Comparison of ENCODE assay signal across 29 mouse cellular contexts in genomic region chr2:17882389-17882788, GRCm38 (mm10).
DNase-seq lines count a peak whose midpoint lies in the region; ATAC-seq and TF ChIP-seq lines count a peak whose summit lies in the region.
"Had no signal": no experiment of that assay in that cellular context is flagged by ENCODE, and none has a peak within 500 bp of the region (broad histone marks: within the 10 kb centered on the region; RNA-seq: fewer than 3 reads in every experiment).

No protein-coding gene starts in this region.

- peak; percentile 21 for DNase-seq in heart, postnatal 4 days
- no peak for DNase-seq in heart, postnatal 14 days
- DNase-seq in ZHBTc4 (ENCODE audit: low read depth, low spot score): peak; percentile 72
- DNase-seq in adrenal gland, postnatal 10 days: no peak
- DNase-seq: adrenal gland, adult 8-10 months; cerebellum, adult 11 months; cerebellum, adult 9-10 months; cerebellum, postnatal 36 days; kidney, adult 8-10 months; kidney, postnatal 14 days; layer of hippocampus, adult 9-11 months; retina, postnatal 1 day; right cerebral cortex, postnatal 14 days had no signal

- no peak for TF ChIP-seq EP300 in ES-Bruce4 (IDR thresholded peaks at IDR 0.05; ENCODE audit: insufficient read depth, low read depth, low read length)

- no peak for TF ChIP-seq CTCF in ES-Bruce4 (IDR thresholded peaks at IDR 0.05; ENCODE audit: low read depth, low read length)

- no peaks in the 10 kb centered on the region for H3K9me3 ChIP-seq in forebrain, embryonic 13.5 days (replicated peaks)
- H3K9me3 ChIP-seq in forebrain, embryonic 12.5 days: no peaks in the 10 kb centered on the region
- H3K9me3 ChIP-seq in ES-Bruce4 (replicated peaks; ENCODE audit: control insufficient read depth, insufficient read depth, low read length, poor library complexity, severe bottlenecking): no peaks in the 10 kb centered on the region
- H3K9me3 ChIP-seq: embryonic facial prominence, embryonic 12.5 days; forebrain, embryonic 15.5 days; heart, embryonic 15.5 days; hindbrain, embryonic 12.5 days; limb, embryonic 10.5 days; limb, embryonic 15.5 days; lung, embryonic 15.5 days; midbrain, embryonic 10.5 days; midbrain, embryonic 15.5 days; neural tube, embryonic 15.5 days had no signal

- H3K9ac ChIP-seq in forebrain, embryonic 13.5 days: no peak overlapping the region
- H3K9ac ChIP-seq in forebrain, embryonic 12.5 days: no peak overlapping the region
- no peak overlapping the region for H3K9ac ChIP-seq in ES-Bruce4 (ENCODE audit: low read depth, poor library complexity, severe bottlenecking)
- H3K9ac ChIP-seq: embryonic facial prominence, embryonic 12.5 days; forebrain, embryonic 15.5 days; heart, embryonic 15.5 days; hindbrain, embryonic 12.5 days; limb, embryonic 15.5 days; liver, embryonic 14.5 days; lung, embryonic 15.5 days; midbrain, embryonic 15.5 days; neural tube, embryonic 15.5 days had no signal

- WGBS in forebrain, embryonic 13.5 days: 70% methylated on average over 12 of the region's 12 CpGs
- WGBS in forebrain, embryonic 12.5 days: 80% methylated on average over 12 of the region's 12 CpGs

- H3K27me3 ChIP-seq in forebrain, embryonic 13.5 days: no peaks in the 10 kb centered on the region
- 0 out of 2 replicates have a peak, but pooled peaks cover 2% of the 10 kb centered on the region for H3K27me3 ChIP-seq in forebrain, embryonic 12.5 days
- no peaks in the 10 kb centered on the region for H3K27me3 ChIP-seq in ES-Bruce4 (ENCODE audit: control insufficient read depth, insufficient read depth, low read length, poor library complexity, severe bottlenecking)
- H3K27me3 ChIP-seq: embryonic facial prominence, embryonic 12.5 days; forebrain, embryonic 15.5 days; heart, embryonic 15.5 days; hindbrain, embryonic 12.5 days; limb, embryonic 15.5 days; lung, embryonic 15.5 days; midbrain, embryonic 15.5 days; neural tube, embryonic 15.5 days had no signal

- H3K4me1 ChIP-seq in forebrain, embryonic 13.5 days: peaks cover 13% of the 10 kb centered on the region; the same call in 1 of the 2 replicates
- H3K4me1 ChIP-seq in forebrain, embryonic 12.5 days: peaks cover 17% of the 10 kb centered on the region
- no peaks in the 10 kb centered on the region for H3K4me1 ChIP-seq in ES-Bruce4 (ENCODE audit: control insufficient read depth, insufficient read depth, low read length)
- H3K4me1 ChIP-seq: midbrain, embryonic 15.5 days; neural tube, embryonic 15.5 days had no signal

- no peak overlapping the region for H3K27ac ChIP-seq in forebrain, embryonic 13.5 days
- H3K27ac ChIP-seq in forebrain, embryonic 12.5 days: no peak overlapping the region
- H3K27ac ChIP-seq in ES-Bruce4 (ENCODE audit: insufficient read depth, low read length): no peak overlapping the region
- H3K27ac ChIP-seq: embryonic facial prominence, embryonic 12.5 days; forebrain, embryonic 15.5 days; heart, embryonic 15.5 days; hindbrain, embryonic 12.5 days; limb, embryonic 10.5 days; limb, embryonic 15.5 days; liver, embryonic 14.5 days; lung, embryonic 15.5 days; midbrain, embryonic 10.5 days; midbrain, embryonic 15.5 days; neural tube, embryonic 15.5 days had no signal

- intact Hi-C loops in heart, postnatal 14 days (cut with DNase I): loop anchor here (10.0 kb wide), 1 partner anchor 142 kb away; no protein-coding TSS in a partner anchor

- no peak overlapping the region for H3K4me3 ChIP-seq in forebrain, embryonic 13.5 days
- no peak overlapping the region for H3K4me3 ChIP-seq in forebrain, embryonic 12.5 days (replicated peaks)
- H3K4me3 ChIP-seq in ES-Bruce4 (ENCODE audit: low read depth, low read length): peak overlapping the region; percentile 36; the same call in 1 of the 2 replicates
- H3K4me3 ChIP-seq: embryonic facial prominence, embryonic 12.5 days; forebrain, embryonic 15.5 days; heart, embryonic 15.5 days; hindbrain, embryonic 12.5 days; limb, embryonic 10.5 days; limb, embryonic 15.5 days; lung, embryonic 15.5 days; midbrain, embryonic 10.5 days; midbrain, embryonic 15.5 days; neural tube, embryonic 15.5 days had no signal

- no peak for TF ChIP-seq POLR2A in ES-Bruce4 (IDR thresholded peaks at IDR 0.05; ENCODE audit: insufficient read depth, low read length)

- peak; percentile 19; the same call in 1 of the 2 replicates for ATAC-seq in forebrain, embryonic 13.5 days
- ATAC-seq in forebrain, embryonic 12.5 days (ENCODE audit: low FRiP score): no peak
- ATAC-seq: forebrain, embryonic 15.5 days; intestine, embryonic 16.5 days; midbrain, embryonic 15.5 days; Patski had no signal

- no peak overlapping the region for H3K4me2 ChIP-seq in forebrain, embryonic 13.5 days
- no peak overlapping the region for H3K4me2 ChIP-seq in forebrain, embryonic 12.5 days
- H3K4me2 ChIP-seq: embryonic facial prominence, embryonic 12.5 days; forebrain, embryonic 15.5 days; heart, embryonic 15.5 days; hindbrain, embryonic 12.5 days; limb, embryonic 15.5 days; lung, embryonic 15.5 days; midbrain, embryonic 15.5 days; neural tube, embryonic 15.5 days had no signal

- H3K36me3 ChIP-seq in forebrain, embryonic 13.5 days (ENCODE audit: poor library complexity, severe bottlenecking): no peaks in the 10 kb centered on the region
- H3K36me3 ChIP-seq in forebrain, embryonic 12.5 days (replicated peaks): no peaks in the 10 kb centered on the region
- no peaks in the 10 kb centered on the region for H3K36me3 ChIP-seq in ES-Bruce4 (ENCODE audit: control insufficient read depth, insufficient read depth, low read length, poor library complexity, severe bottlenecking)
- H3K36me3 ChIP-seq: embryonic facial prominence, embryonic 12.5 days; forebrain, embryonic 15.5 days; heart, embryonic 15.5 days; hindbrain, embryonic 12.5 days; limb, embryonic 10.5 days; limb, embryonic 15.5 days; lung, embryonic 15.5 days; midbrain, embryonic 10.5 days; midbrain, embryonic 15.5 days; neural tube, embryonic 15.5 days had no signal

Comparison
In these comparisons a context has a peak if more than half of its experiments do, and no peak if none do; other contexts are left out.
1. DNase-seq: peak in heart, postnatal 4 days (single experiment) and ZHBTc4 (single experiment); none in heart, postnatal 14 days (0 of 2) and adrenal gland, postnatal 10 days (single experiment).